Mouse (Mus musculus): ENCODE data around the gene Nppb.

Nppb gene

GRCm38 (mm10) chr4:147976237-147976636 is 9.4 kb upstream of the Nppb start:
- DNase-seq (ENCODE audit: low spot score in 2 of 2) = no peak

- DNase-seq (ENCODE audit: low spot score in 2 of 2) = no peak
These were observed 7.9 kb upstream of the Nppb start for GRCm38 (mm10) chr4:147977726-147978125.

GRCm38 (mm10) chr4:147978391-147978790 is 7.2 kb upstream of the Nppb start:
- no peak for DNase-seq (ENCODE audit: low spot score in 2 of 2)

GRCm38 (mm10) chr4:147979441-147979860 is 6.1 kb upstream of the Nppb start:
- DNase-seq (ENCODE audit: low spot score in 2 of 2) = no peak

GRCm38 (mm10) chr4:147993571-147994095 is 8.0 kb downstream of the Nppb start:
- no peak for DNase-seq (ENCODE audit: low spot score in 2 of 2)

GRCm38 (mm10) chr4:147995311-147995710 is 9.7 kb downstream of the Nppb start:
- DNase-seq (ENCODE audit: low spot score in 2 of 2) = no peak

GRCm38 (mm10) chr4:148000202-148000772 is 14.7 kb downstream of the Nppb start, which contains the start of gene Nppa:
TSS of gene Nppa (plus strand) at chr4:148000722.
- no peak for DNase-seq (ENCODE audit: low spot score in 2 of 2)

GRCm38 (mm10) chr4:148001013-148001789 is 15.6 kb downstream of the Nppb start:
- DNase-seq (ENCODE audit: low spot score in 2 of 2) = no peak

GRCm38 (mm10) chr4:148001866-148002265 is 16.3 kb downstream of the Nppb start:
- DNase-seq (ENCODE audit: low spot score in 2 of 2) = no peak

GRCm38 (mm10) chr4:148004361-148004760 is 18.8 kb downstream of the Nppb start:
- DNase-seq (ENCODE audit: low spot score in 2 of 2) = no peak

GRCm38 (mm10) chr4:148008412-148008811 is 22.8 kb downstream of the Nppb start:
- DNase-seq (ENCODE audit: low spot score in 2 of 2) = peak; percentile 48 to 59

- DNase-seq (ENCODE audit: low spot score in 2 of 2) = no peak
These were observed 24.1 kb downstream of the Nppb start for GRCm38 (mm10) chr4:148009641-148010040.

GRCm38 (mm10) chr4:148011332-148011731 is 25.7 kb downstream of the Nppb start:
- no peak for DNase-seq (ENCODE audit: low spot score in 2 of 2)

- no peak for DNase-seq (ENCODE audit: low spot score in 2 of 2)
These were observed 26.6 kb downstream of the Nppb start for GRCm38 (mm10) chr4:148012216-148012615.

GRCm38 (mm10) chr4:148015418-148015817 is 29.8 kb downstream of the Nppb start:
- no peak for DNase-seq (ENCODE audit: low spot score in 2 of 2)

- no peak for DNase-seq (ENCODE audit: low spot score in 2 of 2)
These were observed 31.4 kb downstream of the Nppb start for GRCm38 (mm10) chr4:148016981-148017380.

- no peak for DNase-seq (ENCODE audit: low spot score in 2 of 2)
These were observed 32.8 kb downstream of the Nppb start for GRCm38 (mm10) chr4:148018410-148018809.

GRCm38 (mm10) chr4:148024003-148024402 is 38.4 kb downstream of the Nppb start:
- DNase-seq (ENCODE audit: low spot score in 2 of 2) = no peak

- DNase-seq (ENCODE audit: low spot score in 2 of 2) = no peak
These were observed 43.7 kb downstream of the Nppb start for GRCm38 (mm10) chr4:148029297-148029696.

GRCm38 (mm10) chr4:148030506-148030905 is 44.9 kb downstream of the Nppb start:
- DNase-seq (ENCODE audit: low spot score in 2 of 2) = no peak

GRCm38 (mm10) chr4:148033858-148034410 is 48.3 kb downstream of the Nppb start:
- DNase-seq (ENCODE audit: low spot score in 2 of 2) = no peak

- no peak for DNase-seq (ENCODE audit: low spot score in 2 of 2)
These were observed 49.9 kb downstream of the Nppb start for GRCm38 (mm10) chr4:148035440-148035839.

All from right cerebral cortex, postnatal 36 days (tissue).